Mouse (Mus musculus): ENCODE results near the gene Prkch. TPM values are rescaled to one million over a fixed set of nuclear protein-coding genes. Genes with fewer than 3 reads are reported as not detected.
A peak's percentile ranks its signal among the peaks of the same experiment; 100 is the strongest.

The Prkch gene
- polyA plus RNA-seq, 1 experiment from 2014 or later: 7.7 TPM

GRCm38 (mm10) chr12:73585241-73585801 is 725 bp downstream of the Prkch start:
- Histone ChIP-seq H3K4me1 (replicated peaks) (peaks cover 8% of the 10 kb centered on the region; the same call in 1 of the 2 replicates), H3K27ac (peak overlapping the region; percentile 74; the same call in 1 of the 2 replicates), H3K4me3 (replicated peaks) (peak overlapping the region; percentile 74), H3K9me3 (no peaks in the 10 kb centered on the region), H3K9ac (peak overlapping the region; percentile 84), H3K4me2 (replicated peaks) (peak overlapping the region; percentile 79), H3K36me3 (no peaks in the 10 kb centered on the region), H3K27me3 (replicated peaks) (no peaks in the 10 kb centered on the region; the same call in 1 of the 2 replicates)
- 0% methylated on average over 33 of the region's 33 CpGs for WGBS
- peak; percentile 42 for ATAC-seq

DNA sequence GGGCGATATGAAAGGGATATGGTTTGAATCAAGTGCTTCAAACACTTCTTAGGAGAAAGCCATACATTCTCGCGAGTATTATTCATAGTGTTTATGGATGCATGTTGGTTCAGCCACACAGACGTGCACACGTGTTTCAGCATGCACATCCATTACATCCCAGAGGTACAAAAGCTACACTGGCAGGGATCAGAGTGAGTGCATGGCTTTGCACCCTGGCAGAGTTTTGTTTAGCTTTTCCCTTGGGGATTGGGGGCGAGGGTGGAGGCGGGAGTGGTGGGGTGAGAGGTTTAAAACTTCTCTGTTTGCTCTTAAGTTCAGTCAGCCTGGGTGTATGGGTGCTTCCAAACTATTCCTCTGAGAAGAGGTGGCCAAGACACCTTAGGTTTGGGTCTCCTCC is 1.3 kb downstream of the Prkch start:
- Histone ChIP-seq H3K4me3 (replicated peaks) (peak overlapping the region; percentile 74), H3K27ac (no peak overlapping the region), H3K9me3 (no peaks in the 10 kb centered on the region), H3K4me1 (replicated peaks) (peaks cover 8% of the 10 kb centered on the region; the same call in 1 of the 2 replicates), H3K36me3 (no peaks in the 10 kb centered on the region), H3K4me2 (replicated peaks) (peak overlapping the region; percentile 79), H3K27me3 (replicated peaks) (no peaks in the 10 kb centered on the region; the same call in 1 of the 2 replicates), H3K9ac (peak overlapping the region; percentile 14; the same call in 1 of the 2 replicates)
- ATAC-seq: no peak
- 5% methylated on average over 7 of the region's 7 CpGs for WGBS

DNA sequence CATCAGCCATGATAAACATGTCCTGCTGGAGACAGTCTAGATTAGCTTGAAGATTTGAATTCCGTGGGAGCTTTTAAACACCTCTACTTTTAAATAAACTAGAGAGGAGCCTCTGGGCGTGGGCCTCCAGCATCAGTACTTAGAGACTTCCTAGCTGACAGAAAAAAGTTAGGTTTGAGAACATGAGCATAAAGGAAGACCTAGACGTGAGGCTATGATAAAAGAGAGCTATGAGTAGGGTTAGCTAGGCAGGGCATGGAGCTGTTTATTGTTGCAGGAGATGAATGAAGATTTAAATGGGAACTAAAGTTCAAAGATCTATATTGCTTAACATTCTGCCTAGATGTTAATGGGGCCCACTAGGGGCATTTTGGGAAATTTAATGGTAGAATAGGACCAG is 2.7 kb downstream of the Prkch start:
- no peaks in the 10 kb centered on the region for H3K36me3 ChIP-seq
- no peak overlapping the region for H3K4me3 ChIP-seq (replicated peaks)
- H3K4me1 ChIP-seq (replicated peaks): peaks cover 8% of the 10 kb centered on the region; the same call in 1 of the 2 replicates
- WGBS: 58% methylated on average over 3 of the region's 3 CpGs
- H3K4me2 ChIP-seq (replicated peaks): 0 out of 2 replicates have a peak overlapping the region, but pooled peaks have one; percentile 1
- no peak for ATAC-seq
- no peak overlapping the region for H3K27ac ChIP-seq
- no peak overlapping the region for H3K9ac ChIP-seq
- no peaks in the 10 kb centered on the region for H3K9me3 ChIP-seq
- no peaks in the 10 kb centered on the region; the same call in 1 of the 2 replicates for H3K27me3 ChIP-seq (replicated peaks)

DNA sequence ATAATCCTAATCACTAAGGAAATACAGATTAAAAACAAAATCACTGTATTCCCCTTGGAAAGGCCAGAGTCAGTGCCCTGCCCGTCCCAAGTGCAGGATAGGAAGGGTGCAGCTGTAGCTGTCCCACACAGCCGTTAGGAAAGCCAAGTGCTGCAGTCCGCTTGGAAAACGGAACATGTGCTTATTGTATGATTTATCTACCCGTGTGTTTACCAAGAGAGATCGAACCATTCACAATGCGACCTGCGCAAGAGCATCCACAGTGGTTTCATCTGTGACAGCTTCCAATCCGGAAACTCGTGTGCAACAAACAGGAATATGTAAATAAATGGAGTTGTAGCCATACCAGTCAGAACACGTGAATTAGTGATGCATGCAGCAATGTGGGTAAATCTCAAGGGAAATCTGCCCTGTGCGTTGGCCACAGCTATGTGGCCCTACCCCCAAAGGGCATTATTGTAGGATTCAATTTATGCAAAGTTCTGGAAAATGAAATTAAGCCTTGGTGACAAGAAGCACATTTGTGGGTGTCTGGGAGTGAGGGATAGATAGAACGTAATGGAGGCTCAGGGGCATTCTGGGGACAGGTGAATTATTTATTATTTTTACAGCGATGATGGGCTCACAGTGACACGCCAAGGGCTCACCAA is 6.2 kb downstream of the Prkch start:
- no peaks in the 10 kb centered on the region for H3K9me3 ChIP-seq
- no peak overlapping the region for H3K9ac ChIP-seq
- 0 out of 2 replicates have a peak, but pooled peaks cover 4% of the 10 kb centered on the region for H3K4me1 ChIP-seq (replicated peaks)
- WGBS: 78% methylated on average over 15 of the region's 15 CpGs
- H3K4me2 ChIP-seq (replicated peaks): no peak overlapping the region
- no peak overlapping the region for H3K4me3 ChIP-seq (replicated peaks)
- no peaks in the 10 kb centered on the region for H3K36me3 ChIP-seq
- no peak for ATAC-seq
- no peak overlapping the region for H3K27ac ChIP-seq
- H3K27me3 ChIP-seq (replicated peaks): no peaks in the 10 kb centered on the region; the same call in 1 of the 2 replicates

GRCm38 (mm10) chr12:73591625-73592024 is 7.0 kb downstream of the Prkch start:
- Histone ChIP-seq H3K4me3 (replicated peaks) (no peak overlapping the region), H3K4me2 (replicated peaks) (no peak overlapping the region), H3K36me3 (no peaks in the 10 kb centered on the region), H3K27me3 (replicated peaks) (no peaks in the 10 kb centered on the region), H3K9ac (no peak overlapping the region), H3K27ac (no peak overlapping the region), H3K9me3 (no peaks in the 10 kb centered on the region), H3K4me1 (replicated peaks) (no peaks in the 10 kb centered on the region)
- 74% methylated on average over 6 of the region's 11 CpGs for WGBS
- ATAC-seq: no peak

- Histone ChIP-seq H3K9me3 (no peaks in the 10 kb centered on the region), H3K9ac (no peak overlapping the region), H3K4me3 (replicated peaks) (no peak overlapping the region), H3K27ac (no peak overlapping the region), H3K4me1 (replicated peaks) (no peaks in the 10 kb centered on the region), H3K27me3 (replicated peaks) (no peaks in the 10 kb centered on the region), H3K36me3 (no peaks in the 10 kb centered on the region), H3K4me2 (replicated peaks) (no peak overlapping the region)
- no peak for ATAC-seq
- 86% methylated on average over 12 of the region's 12 CpGs for WGBS
These were observed 8.6 kb downstream of the Prkch start for GRCm38 (mm10) chr12:73593021-73593798.

DNA sequence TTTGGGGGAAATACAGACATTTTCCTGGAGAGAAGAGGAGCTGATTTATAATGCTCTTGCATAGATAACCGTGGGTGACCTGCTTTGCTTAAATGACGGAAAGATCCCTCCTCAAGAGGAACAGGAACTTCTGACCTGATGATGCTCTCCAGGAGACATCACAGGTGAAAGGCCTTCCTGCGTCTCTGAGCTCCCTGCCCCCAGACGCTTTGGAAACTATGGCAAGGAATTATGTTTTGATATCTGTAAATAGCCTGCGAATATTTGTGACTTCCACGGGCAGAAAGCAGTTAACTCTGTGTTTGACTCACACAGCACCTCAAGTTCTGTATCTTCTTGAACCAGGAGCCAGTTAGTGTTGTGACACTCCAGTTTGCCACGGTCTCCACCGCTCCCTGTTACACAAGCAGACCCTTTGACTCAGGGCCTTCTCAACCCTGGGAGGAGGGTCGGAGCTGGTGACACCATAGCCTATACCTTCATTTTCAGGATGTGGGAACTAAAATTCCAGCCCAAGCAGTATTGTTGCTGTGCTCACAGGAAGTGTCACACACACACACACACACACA is 9.7 kb downstream of the Prkch start:
- Histone ChIP-seq H3K4me1 (replicated peaks) (no peaks in the 10 kb centered on the region), H3K36me3 (no peaks in the 10 kb centered on the region), H3K9me3 (no peaks in the 10 kb centered on the region), H3K4me2 (replicated peaks) (no peak overlapping the region), H3K4me3 (replicated peaks) (no peak overlapping the region), H3K9ac (no peak overlapping the region), H3K27ac (no peak overlapping the region), H3K27me3 (replicated peaks) (no peaks in the 10 kb centered on the region)
- no peak for ATAC-seq
- 67% methylated on average over 9 of the region's 9 CpGs for WGBS

- Histone ChIP-seq H3K9me3 (no peaks in the 10 kb centered on the region), H3K4me1 (replicated peaks) (no peaks in the 10 kb centered on the region), H3K27ac (no peak overlapping the region), H3K27me3 (replicated peaks) (no peaks in the 10 kb centered on the region), H3K9ac (no peak overlapping the region), H3K4me3 (replicated peaks) (no peak overlapping the region), H3K36me3 (no peaks in the 10 kb centered on the region), H3K4me2 (replicated peaks) (no peak overlapping the region)
- WGBS: 76% methylated on average over 8 of the region's 8 CpGs
- no peak for ATAC-seq
These were observed 10.6 kb downstream of the Prkch start for GRCm38 (mm10) chr12:73595226-73595625.

DNA sequence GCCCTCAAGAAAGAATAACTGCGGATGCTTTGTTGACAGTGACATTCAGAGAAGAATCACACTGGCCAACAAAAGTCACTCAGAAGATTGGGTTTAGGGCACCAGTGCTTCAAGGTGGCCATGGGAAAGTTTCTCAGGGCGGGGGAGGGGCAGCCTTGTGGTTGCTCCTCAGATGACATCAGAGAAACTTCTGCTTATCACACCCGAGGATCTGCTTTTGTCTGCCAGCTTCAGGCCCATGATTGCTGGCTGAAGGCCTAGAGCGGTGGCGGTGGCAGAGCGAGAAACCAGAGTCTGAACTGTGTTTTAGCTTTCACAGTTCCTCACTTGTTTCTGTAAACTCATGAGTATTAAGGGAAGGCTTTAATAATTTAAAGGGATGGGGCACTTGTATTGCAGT is 13.6 kb downstream of the Prkch start:
- H3K9ac ChIP-seq: no peak overlapping the region
- no peaks in the 10 kb centered on the region for H3K9me3 ChIP-seq
- WGBS: 47% methylated on average over 6 of the region's 6 CpGs
- H3K36me3 ChIP-seq: no peaks in the 10 kb centered on the region
- no peaks in the 10 kb centered on the region for H3K27me3 ChIP-seq (replicated peaks)
- no peak for ATAC-seq
- no peak overlapping the region for H3K4me2 ChIP-seq (replicated peaks)
- no peak overlapping the region for H3K4me3 ChIP-seq (replicated peaks)
- no peak overlapping the region for H3K27ac ChIP-seq
- H3K4me1 ChIP-seq (replicated peaks): no peaks in the 10 kb centered on the region

GRCm38 (mm10) chr12:73600457-73600856 is 15.9 kb downstream of the Prkch start:
- H3K4me3 ChIP-seq (replicated peaks): no peak overlapping the region
- no peaks in the 10 kb centered on the region for H3K9me3 ChIP-seq
- no peaks in the 10 kb centered on the region for H3K36me3 ChIP-seq
- no peak overlapping the region for H3K27ac ChIP-seq
- 85% methylated on average over 4 of the region's 4 CpGs for WGBS
- no peak overlapping the region for H3K4me2 ChIP-seq (replicated peaks)
- no peak overlapping the region for H3K9ac ChIP-seq
- H3K4me1 ChIP-seq (replicated peaks): no peaks in the 10 kb centered on the region
- no peaks in the 10 kb centered on the region for H3K27me3 ChIP-seq (replicated peaks)
- ATAC-seq: no peak

DNA sequence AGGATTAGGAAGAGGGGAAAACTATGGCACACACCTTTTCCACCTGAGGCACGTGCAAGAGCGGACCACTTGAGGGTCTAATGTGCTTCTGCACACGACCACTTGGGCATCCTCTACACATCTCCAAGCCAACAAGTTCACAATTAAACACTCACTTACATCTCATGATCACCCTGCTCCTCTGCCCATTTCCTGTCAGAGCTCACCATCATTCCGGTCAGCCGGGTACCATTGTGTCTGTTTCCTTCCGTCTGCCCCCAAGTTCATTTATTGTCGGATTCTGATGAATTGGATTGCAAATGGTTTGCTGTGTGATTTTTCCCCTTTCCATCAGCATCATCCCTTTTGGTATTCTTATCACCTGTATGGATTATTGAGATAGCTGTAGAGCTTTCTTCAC is 18.4 kb downstream of the Prkch start:
- ATAC-seq: no peak
- WGBS: 87% methylated on average over 7 of the region's 7 CpGs
- no peaks in the 10 kb centered on the region for H3K9me3 ChIP-seq

GRCm38 (mm10) chr12:73603653-73604052 is 19.1 kb downstream of the Prkch start:
- Histone ChIP-seq H3K4me2 (replicated peaks) (no peak overlapping the region), H3K36me3 (no peaks in the 10 kb centered on the region), H3K4me1 (replicated peaks) (0 out of 2 replicates have a peak, but pooled peaks cover 4% of the 10 kb centered on the region), H3K9me3 (no peaks in the 10 kb centered on the region), H3K27me3 (replicated peaks) (no peaks in the 10 kb centered on the region), H3K27ac (no peak overlapping the region), H3K9ac (no peak overlapping the region), H3K4me3 (replicated peaks) (no peak overlapping the region)
- no peak for ATAC-seq
- WGBS: 88% methylated on average over 6 of the region's 6 CpGs

More for the DNA sequence above, 18.4 kb downstream of the Prkch start:
- no peaks in the 10 kb centered on the region for H3K36me3 ChIP-seq
- no peak overlapping the region for H3K4me3 ChIP-seq (replicated peaks)
- H3K4me1 ChIP-seq (replicated peaks): 0 out of 2 replicates have a peak, but pooled peaks cover 3% of the 10 kb centered on the region
- no peak overlapping the region for H3K4me2 ChIP-seq (replicated peaks)
- no peak overlapping the region for H3K9ac ChIP-seq
- H3K27ac ChIP-seq: no peak overlapping the region
- H3K27me3 ChIP-seq (replicated peaks): no peaks in the 10 kb centered on the region
